Mouse (Mus musculus): Measurements from ENCODE around the gene Nkg7.
"Not testable (repeated sequence)": the region's sequence is repeated elsewhere in the genome, so short reads cannot be mapped to it uniquely, and the experiment has no call there.

The Nkg7 gene

DNA sequence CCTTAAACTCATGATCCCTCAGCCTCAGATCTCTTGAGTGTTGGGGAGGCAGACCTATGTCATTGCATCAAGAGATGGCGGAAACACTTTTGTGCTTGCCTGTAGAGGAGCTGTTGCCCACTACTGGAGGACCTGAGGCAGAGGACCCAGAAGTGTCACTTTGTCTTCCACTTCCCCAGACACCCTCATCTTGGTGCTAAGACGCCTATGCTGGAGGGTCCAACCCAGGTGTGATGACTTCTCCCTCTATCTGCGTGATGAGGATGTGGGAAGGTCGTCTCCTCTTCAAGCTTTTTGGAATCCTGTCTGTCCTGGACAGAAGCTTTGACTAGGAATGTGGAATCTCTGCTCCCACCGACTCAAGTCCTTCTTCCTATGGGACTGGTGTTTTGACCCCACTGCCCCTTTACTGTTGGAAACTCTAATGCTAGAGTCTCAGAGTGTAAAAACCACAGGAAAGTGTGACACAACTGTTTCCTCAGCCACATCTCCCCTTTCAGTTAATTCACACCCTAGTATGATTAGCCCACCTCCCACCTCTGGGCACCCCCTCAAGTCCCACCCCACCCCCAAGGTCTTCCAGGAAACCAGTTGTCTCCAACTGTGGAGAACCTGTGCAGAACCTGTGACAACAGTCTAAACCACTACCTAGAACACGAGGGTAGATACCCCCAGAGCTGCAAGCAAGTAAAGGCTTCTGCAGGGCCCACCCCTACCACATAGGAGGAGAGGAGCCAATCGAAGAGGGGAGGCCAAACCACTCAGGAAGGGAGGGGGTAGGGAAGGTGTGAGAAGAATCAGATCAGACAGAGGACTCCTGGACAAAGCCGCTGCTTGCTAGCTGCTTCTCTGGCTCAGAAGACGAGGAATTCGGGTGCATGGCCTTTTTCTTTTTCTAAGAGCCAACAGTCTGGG is at the start of gene Nkg7:
Nkg7 (plus strand) TSS at position 733 of the 915 bp plus-strand sequence.
- no peak for DNase-seq (ENCODE audit: low read depth, low spot score)

GRCm38 (mm10) chr7:43392349-43393121 is 44.3 kb upstream of the Nkg7 start:
- no peak for DNase-seq (ENCODE audit: low read depth, low spot score)

GRCm38 (mm10) chr7:43399501-43399900 is 37.4 kb upstream of the Nkg7 start:
- no peak for DNase-seq (ENCODE audit: low read depth, low spot score)

DNA sequence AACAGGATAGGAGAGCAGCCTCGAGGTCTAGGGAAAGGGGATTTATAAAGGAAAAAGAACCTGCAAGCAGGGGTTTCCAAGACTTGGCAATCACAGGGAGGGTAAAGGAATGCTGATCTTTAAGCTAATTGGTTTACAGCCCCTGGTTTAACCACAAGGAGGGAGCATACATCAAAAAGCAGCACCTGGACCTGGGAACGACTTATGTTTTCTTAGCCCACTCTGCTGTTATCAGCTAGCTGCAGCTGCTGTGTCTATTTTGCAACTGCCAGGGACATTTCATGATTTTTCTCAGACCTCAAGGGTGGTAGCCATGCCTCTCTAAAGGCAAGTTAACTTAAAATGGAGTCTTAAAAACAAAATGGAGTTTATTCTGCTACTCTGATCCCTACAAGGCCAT is 34.2 kb upstream of the Nkg7 start:
- no peak for DNase-seq (ENCODE audit: low read depth, low spot score)

DNA sequence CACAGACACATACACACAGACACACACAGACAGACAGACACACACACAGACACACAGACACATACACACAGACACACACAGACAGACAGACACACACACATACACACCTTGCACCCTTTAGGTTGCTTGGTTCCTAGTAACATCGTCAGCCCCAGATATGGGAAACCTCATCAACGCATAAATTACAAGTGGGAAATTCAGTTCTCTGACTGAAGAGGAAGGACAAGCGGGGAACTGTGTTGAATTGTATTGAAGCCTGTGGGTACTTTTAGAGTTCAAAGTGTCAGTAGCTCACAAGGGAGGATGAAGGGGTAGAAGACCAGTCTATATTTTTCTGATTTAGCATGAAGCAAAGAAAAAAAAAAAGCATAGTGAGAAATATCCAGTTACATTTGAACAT is 29.3 kb upstream of the Nkg7 start:
- no peak for DNase-seq (ENCODE audit: low read depth, low spot score)

GRCm38 (mm10) chr7:43408131-43408553 is 28.7 kb upstream of the Nkg7 start, which contains the start of gene Siglecg:
Gene Siglecg, plus strand, starts transcription at chr7:43408204.
- DNase-seq (ENCODE audit: low read depth, low spot score): no peak

DNA sequence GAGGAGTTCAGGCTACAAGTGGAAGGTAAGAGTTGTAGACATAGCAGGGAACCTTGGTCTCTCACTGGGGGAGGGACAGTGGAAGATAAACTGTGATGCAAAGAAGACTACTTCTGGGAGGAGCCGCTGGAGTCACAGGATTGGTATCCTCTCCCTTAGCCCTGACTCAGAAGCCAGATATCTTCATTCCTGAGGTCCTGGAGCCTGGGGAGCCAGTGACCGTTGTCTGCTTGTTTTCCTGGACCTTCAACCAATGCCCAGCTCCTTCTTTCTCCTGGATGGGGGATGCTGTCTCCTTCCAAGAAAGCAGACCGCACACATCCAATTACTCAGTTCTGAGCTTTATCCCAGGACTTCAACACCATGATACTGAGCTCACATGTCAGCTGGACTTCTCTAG is 27.8 kb upstream of the Nkg7 start:
- no peak for DNase-seq (ENCODE audit: low read depth, low spot score)

- not testable (repeated sequence) for DNase-seq (ENCODE audit: low read depth, low spot score)
Observed at GRCm38 (mm10) chr7:43411724-43412123, 25.1 kb upstream of the Nkg7 start.

GRCm38 (mm10) chr7:43417298-43417697 is 19.6 kb upstream of the Nkg7 start:
- DNase-seq (ENCODE audit: low read depth, low spot score): no peak

DNA sequence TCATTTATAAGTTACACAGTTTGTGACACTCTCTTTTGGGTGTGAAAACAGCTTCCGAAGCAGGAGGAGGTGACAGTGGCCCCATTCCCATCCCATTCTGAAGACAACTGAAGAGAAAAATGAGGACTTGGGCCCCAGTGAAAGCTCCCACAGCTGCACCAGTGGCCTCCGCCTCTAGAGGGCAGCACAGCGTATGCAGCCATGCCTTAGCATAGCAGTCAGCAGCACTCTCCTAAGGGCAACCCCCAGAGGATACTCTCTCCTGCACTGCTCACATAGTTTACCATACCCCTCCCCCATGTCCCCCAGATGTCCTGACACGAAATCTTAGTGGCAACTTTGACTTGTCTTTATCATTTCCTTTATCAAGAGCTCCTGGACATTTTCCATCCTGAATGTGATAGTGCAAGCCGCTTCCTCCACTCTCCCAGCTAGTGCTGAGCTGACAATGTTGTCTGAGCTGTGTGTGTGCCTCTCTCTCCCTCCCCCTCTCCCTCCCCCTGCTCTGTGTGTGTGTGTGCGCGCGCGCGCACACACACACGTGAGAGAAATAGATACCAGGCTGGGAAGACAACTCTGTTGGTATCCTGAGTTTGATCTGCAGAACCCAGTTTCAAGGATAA is 13.8 kb upstream of the Nkg7 start:
- DNase-seq (ENCODE audit: low read depth, low spot score): peak; percentile 83

DNA sequence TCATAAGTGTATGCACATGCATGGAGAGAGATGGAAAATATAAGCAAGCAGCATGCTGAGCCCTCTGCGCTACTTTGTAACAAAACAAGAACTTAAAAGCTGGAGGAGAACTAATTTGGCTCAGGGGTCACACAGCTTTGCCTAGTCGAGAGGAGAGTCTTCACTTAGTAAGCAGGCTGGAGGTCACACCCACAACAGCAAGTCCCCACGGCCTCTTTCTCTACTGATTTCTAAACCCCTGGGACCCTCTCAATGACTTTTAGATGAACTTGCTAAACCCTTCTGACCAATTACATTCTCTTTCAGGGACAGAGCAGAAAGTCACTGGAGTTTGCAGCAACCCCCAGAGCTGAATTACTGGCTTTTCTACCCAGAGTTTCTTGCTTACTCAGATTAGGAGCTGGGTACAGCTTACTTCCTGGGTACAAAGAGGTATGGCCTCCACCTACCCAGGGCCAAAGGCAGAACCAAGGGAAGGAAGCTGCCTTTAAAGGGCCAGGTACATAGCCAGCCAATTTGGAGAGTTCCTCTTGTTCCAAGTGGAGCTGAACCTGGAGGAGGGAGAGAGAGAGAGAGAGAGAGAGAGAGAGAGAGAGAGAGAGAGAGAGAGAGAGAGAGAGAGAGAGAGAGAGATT is 12.8 kb upstream of the Nkg7 start:
- no peak for DNase-seq (ENCODE audit: low read depth, low spot score)

DNA sequence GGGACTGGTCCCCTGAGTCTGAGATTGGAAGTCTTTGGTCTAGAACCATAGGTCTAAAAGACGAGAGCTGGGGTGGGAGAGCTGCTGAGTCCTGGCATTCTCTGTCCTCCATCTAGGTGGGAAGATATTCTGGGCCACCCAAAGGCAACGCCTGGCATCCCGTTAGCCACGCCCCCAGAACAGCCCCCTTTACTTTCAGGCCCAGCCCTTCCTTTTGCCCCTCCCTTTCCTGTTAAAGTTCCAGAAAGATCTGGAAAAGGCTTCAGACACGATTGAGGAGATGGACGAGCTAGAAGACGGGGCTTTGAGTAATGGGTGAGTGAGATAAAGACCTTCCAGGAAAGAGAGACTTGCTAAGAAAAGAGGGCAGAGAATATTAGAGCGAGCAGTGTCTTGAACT is 9.5 kb upstream of the Nkg7 start, which contains the start of gene Lim2:
Lim2 (plus strand) TSS at position 265 of the 400 bp plus-strand sequence.
- no peak for DNase-seq (ENCODE audit: low read depth, low spot score)

DNA sequence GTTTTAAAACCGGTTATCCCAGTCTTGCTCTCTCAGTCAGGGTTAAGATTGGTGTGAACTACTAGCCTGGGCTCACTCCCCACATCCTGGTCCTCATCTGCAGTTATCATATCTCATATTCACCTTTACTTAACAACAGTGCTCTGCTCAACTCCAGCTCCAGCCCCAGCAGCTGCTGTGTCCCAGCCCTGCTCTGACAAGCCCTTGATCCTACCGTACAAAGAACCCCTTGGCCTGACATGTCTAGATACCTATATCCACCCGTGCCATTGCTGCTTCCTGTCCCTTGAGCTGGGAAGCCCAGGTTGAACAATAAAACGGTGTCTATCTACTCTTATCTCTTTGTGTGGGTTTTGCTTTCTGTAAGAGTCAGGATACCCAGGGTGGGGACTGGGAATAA is 7.4 kb upstream of the Nkg7 start:
- no peak for DNase-seq (ENCODE audit: low read depth, low spot score)

DNA sequence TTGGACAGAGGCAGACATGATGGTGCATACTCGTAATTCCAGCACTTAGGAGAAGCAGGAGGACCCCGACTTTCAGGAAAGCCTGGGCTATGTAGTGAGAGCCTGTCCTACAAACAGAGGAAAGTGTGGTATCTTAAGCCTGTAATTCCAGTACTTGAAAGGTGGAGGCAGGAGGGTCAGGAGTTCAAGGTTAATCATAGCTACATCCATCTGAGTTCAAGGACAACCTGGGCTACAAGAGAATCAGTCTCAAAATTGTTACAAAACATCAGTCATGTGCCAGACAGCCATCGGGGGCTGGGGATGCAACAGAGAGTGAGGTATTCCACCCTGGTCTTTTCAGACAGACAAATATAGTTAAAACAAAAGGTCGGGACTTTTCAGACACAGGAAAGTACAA is 4.0 kb upstream of the Nkg7 start:
- DNase-seq (ENCODE audit: low read depth, low spot score): no peak

GRCm38 (mm10) chr7:43434676-43435075 is 2.2 kb upstream of the Nkg7 start:
- DNase-seq (ENCODE audit: low read depth, low spot score): no peak

DNA sequence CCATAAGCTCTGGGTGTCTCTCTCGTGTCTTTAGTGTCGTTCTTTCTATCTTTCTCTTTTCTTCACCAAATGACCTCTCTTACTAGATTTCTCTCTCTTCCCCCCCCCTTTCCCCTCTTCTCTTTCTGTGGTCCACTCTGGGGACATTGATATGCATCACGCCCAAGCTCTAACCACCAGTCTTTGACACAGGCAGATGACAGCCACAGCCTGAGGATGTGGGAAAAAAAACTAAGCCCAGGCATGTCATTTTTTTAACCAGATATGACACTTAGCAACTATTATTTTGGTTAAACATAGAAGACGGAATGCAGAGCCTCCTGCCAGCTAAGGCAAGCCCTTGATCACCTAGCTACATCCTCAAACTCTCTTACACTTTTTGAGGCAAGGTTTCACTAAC is 1.7 kb downstream of the Nkg7 start:
- DNase-seq (ENCODE audit: low read depth, low spot score): no peak

DNA sequence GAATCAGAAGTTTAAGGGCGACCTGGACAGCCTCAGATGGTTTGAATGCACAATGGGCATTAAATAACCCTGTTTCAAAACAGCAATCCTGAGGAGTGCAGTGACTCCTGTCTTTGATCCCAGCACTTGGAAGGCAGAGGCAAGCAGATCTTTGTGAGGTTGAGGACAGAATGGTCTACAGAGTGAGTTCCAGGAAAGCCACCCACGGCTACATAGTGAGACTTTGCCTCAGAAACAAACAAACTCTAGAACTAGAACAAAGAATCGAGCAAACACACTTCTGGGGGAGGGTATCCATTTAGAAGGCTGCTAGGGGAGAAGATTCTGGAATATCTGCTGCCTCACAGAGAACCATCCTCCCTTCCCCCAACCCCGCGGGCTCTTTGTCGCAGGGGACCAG is 3.6 kb downstream of the Nkg7 start, which contains the start of gene Cldnd2:
Cldnd2 (plus strand) TSS at position 301 of the 400 bp plus-strand sequence.
- DNase-seq (ENCODE audit: low read depth, low spot score): no peak

DNA sequence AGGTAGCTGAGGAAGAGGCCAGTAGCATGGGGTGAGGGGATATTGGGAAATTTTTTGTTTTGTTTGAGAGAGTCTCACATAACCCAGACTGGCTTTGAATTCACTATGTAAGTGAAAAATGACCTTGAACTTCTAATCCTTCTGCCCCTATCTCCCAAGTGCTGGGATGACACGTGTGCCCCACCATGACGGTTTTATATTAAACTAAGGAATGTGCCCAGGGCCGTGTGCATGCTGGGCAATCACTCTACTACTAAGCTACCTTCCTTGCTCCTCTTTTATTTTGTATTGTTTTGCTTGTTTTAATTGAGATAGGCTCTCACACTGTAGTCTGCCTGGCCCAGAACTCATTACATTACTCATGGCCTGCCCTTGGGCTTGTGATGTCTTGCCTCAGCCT is 4.2 kb downstream of the Nkg7 start:
- DNase-seq (ENCODE audit: low read depth, low spot score): no peak

GRCm38 (mm10) chr7:43442684-43443083 is 5.8 kb downstream of the Nkg7 start:
- no peak for DNase-seq (ENCODE audit: low read depth, low spot score)

GRCm38 (mm10) chr7:43443126-43443916 is 6.4 kb downstream of the Nkg7 start:
- peak; percentile 78 for DNase-seq (ENCODE audit: low read depth, low spot score)

DNA sequence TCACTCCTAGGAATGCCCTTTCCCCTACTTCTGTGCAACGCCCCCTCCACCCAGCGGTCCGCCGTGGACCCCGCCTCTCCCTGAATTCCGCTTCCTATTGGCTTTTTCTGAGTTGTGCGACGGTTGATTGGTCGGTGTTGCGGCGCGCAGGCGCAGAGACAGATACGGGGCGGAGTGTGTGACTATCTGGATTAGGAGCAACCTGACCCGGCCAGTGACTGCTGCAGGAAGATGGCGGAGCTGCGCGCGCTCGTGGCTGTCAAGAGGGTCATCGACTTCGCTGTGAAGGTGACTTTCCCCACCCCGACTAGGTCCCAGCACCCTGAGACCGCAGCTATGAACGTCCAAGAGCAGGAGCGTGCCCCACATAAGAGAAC is 7.0 kb downstream of the Nkg7 start, which contains the start of the genes Etfb and Gm45233:
Etfb (plus strand) TSS at position 167 of the 377 bp plus-strand sequence.
Gm45233 (plus strand) TSS at position 212 of the 377 bp plus-strand sequence.
- DNase-seq (ENCODE audit: low read depth, low spot score): peak; percentile 97
